Mouse (Mus musculus) cortical plate, adult 2 months (tissue): Measurements from ENCODE around the gene H2-DMa.

Experiments
- CTCF ChIP-seq: fragments of 200-500 bp; IDR thresholded peaks from 2 replicates; pipeline ENCODE4 v1.5.1; 2011; ENCODE audit warnings: mild to moderate bottlenecking, control low read depth, low read length; ENCODE audit not compliant: insufficient read depth; ENCODE audit errors: extremely low read depth
- POLR2A ChIP-seq: fragments of 200-500 bp; IDR thresholded peaks from 2 replicates; pipeline ENCODE4 v1.6.1; 2011; ENCODE audit warnings: mild to moderate bottlenecking, low read length, control low read depth; ENCODE audit not compliant: insufficient read depth; ENCODE audit errors: extremely low read depth

DNA sequence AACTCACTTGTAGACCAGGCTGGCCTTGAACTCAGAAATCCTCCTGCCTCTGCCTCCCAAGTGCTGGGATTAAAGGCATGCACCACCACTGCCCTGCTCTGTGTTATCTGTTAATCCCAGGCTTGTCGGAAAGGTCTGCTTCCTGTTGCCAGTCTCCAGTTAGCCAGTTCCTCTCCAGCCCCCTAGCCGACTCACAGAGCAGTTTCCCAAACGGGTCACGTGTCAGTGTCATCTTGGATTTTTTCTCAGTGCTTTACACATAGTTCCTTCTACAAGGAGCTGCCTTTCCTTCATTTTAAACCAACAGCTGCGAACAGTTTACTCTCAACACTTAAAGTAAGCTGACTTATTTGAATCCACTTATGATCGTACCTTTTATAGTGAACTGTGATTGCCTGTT, 5.3 kb downstream of the H2-DMa start:
- TF ChIP-seq POLR2A: no peak
- TF ChIP-seq CTCF: no peak
